Mouse (Mus musculus): ENCODE data around the gene Col4a2.

Col4a2 gene

GRCm38 (mm10) chr8:11323681-11324080 is 11.1 kb downstream of the Col4a2 start:
- DNase-seq (ENCODE audit: low spot score in 2 of 2): no peak

- DNase-seq (ENCODE audit: low spot score in 2 of 2): no peak
Observed at GRCm38 (mm10) chr8:11324801-11325395, 12.3 kb downstream of the Col4a2 start.

- DNase-seq (ENCODE audit: low spot score in 2 of 2): no peak
Observed at GRCm38 (mm10) chr8:11327298-11327697, 14.7 kb downstream of the Col4a2 start.

- DNase-seq (ENCODE audit: low spot score in 2 of 2): no peak
Observed at GRCm38 (mm10) chr8:11327722-11328417, 15.3 kb downstream of the Col4a2 start.

GRCm38 (mm10) chr8:11331561-11331960 is 19.0 kb downstream of the Col4a2 start:
- no peak for DNase-seq (ENCODE audit: low spot score in 2 of 2)

- DNase-seq (ENCODE audit: low spot score in 2 of 2): no peak
Observed at GRCm38 (mm10) chr8:11333746-11334145, 21.1 kb downstream of the Col4a2 start.

- no peak for DNase-seq (ENCODE audit: low spot score in 2 of 2)
Observed at GRCm38 (mm10) chr8:11334493-11334892, 21.9 kb downstream of the Col4a2 start.

- no peak for DNase-seq (ENCODE audit: low spot score in 2 of 2)
Observed at GRCm38 (mm10) chr8:11335238-11335637, 22.6 kb downstream of the Col4a2 start.

- DNase-seq (ENCODE audit: low spot score in 2 of 2): no peak
Observed at GRCm38 (mm10) chr8:11336346-11336745, 23.7 kb downstream of the Col4a2 start.

- DNase-seq (ENCODE audit: low spot score in 2 of 2): no peak
Observed at GRCm38 (mm10) chr8:11337642-11338041, 25.0 kb downstream of the Col4a2 start.

GRCm38 (mm10) chr8:11338507-11338906 is 25.9 kb downstream of the Col4a2 start:
- no peak for DNase-seq (ENCODE audit: low spot score in 2 of 2)

- DNase-seq (ENCODE audit: low spot score in 2 of 2): no peak
Observed at GRCm38 (mm10) chr8:11340310-11341110, 27.9 kb downstream of the Col4a2 start.

GRCm38 (mm10) chr8:11341111-11341566 is 28.5 kb downstream of the Col4a2 start:
- no peak for DNase-seq (ENCODE audit: low spot score in 2 of 2)

GRCm38 (mm10) chr8:11344459-11344858 is 31.9 kb downstream of the Col4a2 start:
- DNase-seq (ENCODE audit: low spot score in 2 of 2): no peak

- DNase-seq (ENCODE audit: low spot score in 2 of 2): no peak
Observed at GRCm38 (mm10) chr8:11346225-11346624, 33.6 kb downstream of the Col4a2 start.

- DNase-seq (ENCODE audit: low spot score in 2 of 2): no peak
Observed at GRCm38 (mm10) chr8:11347699-11348098, 35.1 kb downstream of the Col4a2 start.

- DNase-seq (ENCODE audit: low spot score in 2 of 2): no peak
Observed at GRCm38 (mm10) chr8:11348622-11349021, 36.0 kb downstream of the Col4a2 start.

- DNase-seq (ENCODE audit: low spot score in 2 of 2): no peak
Observed at GRCm38 (mm10) chr8:11351355-11351754, 38.8 kb downstream of the Col4a2 start.

- DNase-seq (ENCODE audit: low spot score in 2 of 2): peak in 1 of 2 experiments; percentile 26
Observed at GRCm38 (mm10) chr8:11352514-11352913, 39.9 kb downstream of the Col4a2 start.

GRCm38 (mm10) chr8:11354800-11355451 is 42.3 kb downstream of the Col4a2 start:
- no peak for DNase-seq (ENCODE audit: low spot score in 2 of 2)

- DNase-seq (ENCODE audit: low spot score in 2 of 2): no peak
Observed at GRCm38 (mm10) chr8:11355900-11356299, 43.3 kb downstream of the Col4a2 start.

GRCm38 (mm10) chr8:11356776-11357175 is 44.2 kb downstream of the Col4a2 start:
- DNase-seq (ENCODE audit: low spot score in 2 of 2): no peak
